Mouse (Mus musculus): ENCODE measurements around the gene N4bp2l1. TPM values are rescaled to one million over a fixed set of nuclear protein-coding genes. Genes with fewer than 3 reads are reported as not detected.
"Not testable (repeated sequence)": the region's sequence is repeated elsewhere in the genome, so short reads cannot be mapped to it uniquely, and the experiment has no call there.

Gene N4bp2l1
- polyA plus RNA-seq (2015; fragmentation: Nextera tagmentation; extraction: Ambion mirVana) = 10.5 and 11.9 TPM in 2 replicates

DNA sequence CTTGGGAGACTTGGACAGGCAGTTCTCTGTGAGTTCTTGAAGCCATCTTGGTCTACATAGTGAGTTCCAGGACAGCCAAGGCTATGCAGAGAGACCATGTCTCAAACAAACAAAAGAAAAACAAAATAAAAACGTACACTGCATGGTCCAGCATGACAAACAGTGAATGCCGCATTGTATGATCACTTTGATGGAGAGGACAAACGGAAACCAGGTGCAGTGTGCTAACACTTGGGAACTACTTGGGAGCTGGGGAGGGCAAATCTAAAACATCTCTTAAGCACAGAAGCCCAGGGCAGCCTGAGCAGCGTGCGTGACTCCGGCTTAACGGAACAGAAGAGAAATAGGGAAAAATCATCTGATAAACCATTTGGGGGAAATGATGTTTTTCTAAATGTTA is at the start of gene N4bp2l1:
N4bp2l1 (minus strand) TSS at position 101 of the 400 bp plus-strand sequence.
- 84% methylated on average over 7 of the region's 7 CpGs for WGBS

DNA sequence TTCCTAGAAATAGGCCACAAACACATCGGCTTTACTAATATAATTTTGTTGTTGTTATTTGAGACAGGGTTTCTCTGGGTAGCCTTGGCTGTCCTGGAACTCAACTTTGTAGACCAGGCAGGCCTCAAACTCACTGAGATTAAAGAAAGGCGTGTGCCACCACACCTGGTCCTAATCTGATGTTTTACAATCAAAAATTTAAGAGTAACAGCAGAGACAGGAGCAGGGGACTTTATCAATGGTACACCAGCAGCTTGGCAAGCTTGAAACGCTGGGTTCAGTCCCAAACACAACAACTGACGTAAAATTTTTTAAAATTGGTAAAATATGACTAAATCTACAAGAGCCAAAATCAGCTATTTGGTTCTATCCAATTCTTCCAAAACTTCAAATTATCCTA is 47.9 kb upstream of the N4bp2l1 start:
- peaks cover 2% of the 10 kb centered on the region; the same call in 1 of the 2 replicates for H3K36me3 ChIP-seq (ENCODE audit: control insufficient read depth, insufficient read depth, low read length)
- ATAC-seq (ENCODE audit: low FRiP score, low TSS enrichment) = no peak

More for the DNA sequence above, at the start of gene N4bp2l1:
- H3K27me3 ChIP-seq (ENCODE audit: control insufficient read depth, insufficient read depth, low read length) = no peaks in the 10 kb centered on the region
- H3K36me3 ChIP-seq (ENCODE audit: control insufficient read depth, insufficient read depth, low read length) = no peaks in the 10 kb centered on the region
- no peaks in the 10 kb centered on the region for H3K9me3 ChIP-seq (ENCODE audit: control insufficient read depth, low read length)
- no peak within 1 kb of the TSS for H3K4me3 ChIP-seq (ENCODE audit: low read depth, low read length)
- DNase-seq (ENCODE audit: low spot score) = no peak
- H3K4me2 ChIP-seq (replicated peaks; ENCODE audit: low read depth) = no peak within 1 kb of the TSS
- H3K9ac ChIP-seq (ENCODE audit: low read length) = no peak within 1 kb of the TSS
- no peaks in the 10 kb centered on the region for H3K4me1 ChIP-seq (replicated peaks; ENCODE audit: control insufficient read depth, insufficient read depth)
- no peak within 1 kb of the TSS for H3K27ac ChIP-seq (replicated peaks)
- no peak for ATAC-seq (ENCODE audit: low FRiP score, low TSS enrichment)
- TF ChIP-seq EP300 (optimal IDR thresholded peaks at IDR 0.05) = no peak
- TF ChIP-seq CTCF (IDR thresholded peaks at IDR 0.05; ENCODE audit: low read depth) = no peak

DNA sequence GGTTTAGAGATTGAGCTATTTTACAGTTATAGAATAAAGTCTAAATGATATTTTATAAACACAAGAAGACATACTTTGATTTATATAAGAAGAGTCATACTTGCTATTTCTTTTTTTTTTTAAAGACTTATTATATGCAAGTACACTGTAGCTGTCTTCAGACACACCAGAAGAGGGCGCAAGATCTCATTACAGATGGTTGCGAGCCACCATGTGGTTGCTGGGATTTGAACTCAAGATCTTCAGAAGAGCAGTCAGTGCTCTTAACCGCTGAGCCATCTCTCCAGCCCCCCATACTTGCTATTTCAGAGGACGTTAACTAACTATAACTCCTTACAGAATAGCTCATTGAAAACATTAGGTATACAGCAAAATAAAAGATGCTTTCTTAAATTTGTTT is 46.4 kb upstream of the N4bp2l1 start:
- peak; percentile 20; the same call in 1 of the 2 replicates for TF ChIP-seq CTCF (IDR thresholded peaks at IDR 0.05; ENCODE audit: low read depth)
- 96% methylated on average over 4 of the region's 4 CpGs for WGBS

More for the DNA sequence above, 47.9 kb upstream of the N4bp2l1 start:
- H3K9ac ChIP-seq (ENCODE audit: low read length) = no peak overlapping the region
- no peak overlapping the region for H3K27ac ChIP-seq (replicated peaks)
- H3K27me3 ChIP-seq (ENCODE audit: control insufficient read depth, insufficient read depth, low read length) = no peaks in the 10 kb centered on the region
- no peaks in the 10 kb centered on the region for H3K4me1 ChIP-seq (replicated peaks; ENCODE audit: control insufficient read depth, insufficient read depth)
- TF ChIP-seq EP300 (optimal IDR thresholded peaks at IDR 0.05) (no peak), CTCF (IDR thresholded peaks at IDR 0.05; ENCODE audit: low read depth) (no peak)
- WGBS = 86% methylated on average over 4 of the region's 4 CpGs
- no peaks in the 10 kb centered on the region for H3K9me3 ChIP-seq (ENCODE audit: control insufficient read depth, low read length)
- no peak overlapping the region for H3K4me2 ChIP-seq (replicated peaks; ENCODE audit: low read depth)
- no peak for DNase-seq (ENCODE audit: low spot score)
- no peak overlapping the region for H3K4me3 ChIP-seq (ENCODE audit: low read depth, low read length)

DNA sequence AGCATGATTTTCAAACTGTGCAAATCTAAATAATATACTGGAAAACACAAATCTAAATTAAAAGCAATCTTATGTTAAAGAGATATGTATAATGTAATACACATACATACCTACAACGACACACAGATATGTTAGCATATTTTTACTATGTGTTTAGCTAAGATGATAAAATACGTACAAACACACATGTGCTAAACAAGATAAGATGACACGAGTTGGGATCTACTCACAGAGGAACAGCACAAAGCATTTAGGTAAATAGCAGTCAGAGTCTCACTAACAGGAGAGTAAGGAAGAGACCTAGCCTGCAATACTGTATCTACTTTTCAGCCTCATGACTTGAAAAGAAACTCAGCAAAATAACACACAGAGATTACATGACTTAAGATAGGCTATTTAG is 44.5 kb upstream of the N4bp2l1 start:
- Histone ChIP-seq H3K9me3 (ENCODE audit: control insufficient read depth, low read length) (no peaks in the 10 kb centered on the region), H3K27ac (replicated peaks) (no peak overlapping the region), H3K4me1 (replicated peaks; ENCODE audit: control insufficient read depth, insufficient read depth) (no peaks in the 10 kb centered on the region), H3K4me2 (replicated peaks; ENCODE audit: low read depth) (no peak overlapping the region), H3K9ac (ENCODE audit: low read length) (no peak overlapping the region), H3K36me3 (ENCODE audit: control insufficient read depth, insufficient read depth, low read length) (no peaks in the 10 kb centered on the region; the same call in 1 of the 2 replicates), H3K27me3 (ENCODE audit: control insufficient read depth, insufficient read depth, low read length) (no peaks in the 10 kb centered on the region), H3K4me3 (ENCODE audit: low read depth, low read length) (no peak overlapping the region)
- ATAC-seq (ENCODE audit: low FRiP score, low TSS enrichment) (no peak), DNase-seq (ENCODE audit: low spot score) (no peak)
- WGBS = 77% methylated on average over 3 of the region's 3 CpGs
- TF ChIP-seq EP300 (optimal IDR thresholded peaks at IDR 0.05) (no peak), CTCF (IDR thresholded peaks at IDR 0.05; ENCODE audit: low read depth) (no peak)

More for the DNA sequence above, 46.4 kb upstream of the N4bp2l1 start:
- not testable (repeated sequence) for H3K4me1 ChIP-seq (replicated peaks; ENCODE audit: control insufficient read depth, insufficient read depth); ATAC-seq (ENCODE audit: low FRiP score, low TSS enrichment); H3K27ac ChIP-seq (replicated peaks); H3K27me3 ChIP-seq (ENCODE audit: control insufficient read depth, insufficient read depth, low read length); H3K9me3 ChIP-seq (ENCODE audit: control insufficient read depth, low read length); H3K4me2 ChIP-seq (replicated peaks; ENCODE audit: low read depth); H3K9ac ChIP-seq (ENCODE audit: low read length); H3K4me3 ChIP-seq (ENCODE audit: low read depth, low read length); DNase-seq (ENCODE audit: low spot score); H3K36me3 ChIP-seq (ENCODE audit: control insufficient read depth, insufficient read depth, low read length)

DNA sequence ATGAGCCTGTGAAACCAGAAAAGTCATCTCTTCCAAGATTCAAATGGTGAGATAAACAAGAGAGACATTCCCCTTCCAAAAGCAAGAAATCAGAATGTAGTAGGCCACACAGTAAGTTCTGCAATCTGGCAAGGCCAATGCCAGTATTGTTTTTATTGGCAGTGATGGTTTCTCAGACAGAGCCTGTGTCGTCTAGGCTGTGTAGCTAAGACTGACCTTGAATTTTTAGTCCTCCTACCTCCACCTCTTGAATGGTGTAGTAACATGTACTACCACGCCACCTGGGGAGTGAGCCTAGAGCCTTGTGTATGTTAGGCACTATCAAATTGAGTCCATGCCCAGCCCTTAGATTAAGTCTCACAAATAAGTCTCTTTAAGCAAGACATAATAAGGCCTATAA is 32.7 kb upstream of the N4bp2l1 start:
- 0 out of 2 replicates have a peak, but pooled peaks have one; percentile 53 for ATAC-seq (ENCODE audit: low FRiP score, low TSS enrichment)
- no peak for TF ChIP-seq CTCF (IDR thresholded peaks at IDR 0.05; ENCODE audit: low read depth)
- Histone ChIP-seq H3K4me3 (ENCODE audit: low read depth, low read length) (no peak overlapping the region), H3K27ac (replicated peaks) (no peak overlapping the region), H3K9ac (ENCODE audit: low read length) (no peak overlapping the region), H3K4me2 (replicated peaks; ENCODE audit: low read depth) (no peak overlapping the region), H3K9me3 (ENCODE audit: control insufficient read depth, low read length) (no peaks in the 10 kb centered on the region), H3K4me1 (replicated peaks; ENCODE audit: control insufficient read depth, insufficient read depth) (no peaks in the 10 kb centered on the region), H3K36me3 (ENCODE audit: control insufficient read depth, insufficient read depth, low read length) (no peaks in the 10 kb centered on the region), H3K27me3 (ENCODE audit: control insufficient read depth, insufficient read depth, low read length) (no peaks in the 10 kb centered on the region)
- no peak for DNase-seq (ENCODE audit: low spot score)
- WGBS = 70% methylated on average over 2 of the region's 2 CpGs

DNA sequence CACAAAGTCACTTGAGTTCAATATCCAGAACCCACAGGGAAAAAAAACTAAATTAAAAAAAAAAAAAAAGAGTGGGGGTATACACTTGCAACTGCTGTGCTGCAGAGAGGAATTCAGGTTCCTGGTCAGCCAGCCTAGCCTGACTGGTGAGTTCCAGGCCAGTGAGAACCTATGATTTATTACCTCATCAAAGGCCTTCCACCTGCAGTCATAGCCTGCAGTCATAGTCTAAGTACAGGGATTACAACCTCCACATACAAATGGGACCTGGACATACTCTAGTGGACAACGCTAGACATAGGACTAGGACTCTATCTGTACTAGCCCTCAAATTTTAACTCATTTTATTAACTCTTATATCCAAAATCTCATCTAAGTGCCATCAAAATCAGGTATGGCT is 32.3 kb upstream of the N4bp2l1 start:
- H3K9me3 ChIP-seq (ENCODE audit: control insufficient read depth, low read length) = no peaks in the 10 kb centered on the region
- DNase-seq (ENCODE audit: low spot score) (no peak), ATAC-seq (ENCODE audit: low FRiP score, low TSS enrichment) (no peak)
- no peaks in the 10 kb centered on the region for H3K36me3 ChIP-seq (ENCODE audit: control insufficient read depth, insufficient read depth, low read length)
- H3K27ac ChIP-seq (replicated peaks) = no peak overlapping the region
- TF ChIP-seq EP300 (optimal IDR thresholded peaks at IDR 0.05) (no peak), CTCF (IDR thresholded peaks at IDR 0.05; ENCODE audit: low read depth) (no peak)
- no peak overlapping the region for H3K4me2 ChIP-seq (replicated peaks; ENCODE audit: low read depth)
- H3K4me1 ChIP-seq (replicated peaks; ENCODE audit: control insufficient read depth, insufficient read depth) = no peaks in the 10 kb centered on the region
- no peak overlapping the region for H3K9ac ChIP-seq (ENCODE audit: low read length)
- no peaks in the 10 kb centered on the region for H3K27me3 ChIP-seq (ENCODE audit: control insufficient read depth, insufficient read depth, low read length)
- 88% methylated on average over 1 of the region's 1 CpGs for WGBS
- H3K4me3 ChIP-seq (ENCODE audit: low read depth, low read length) = no peak overlapping the region
